Mouse (Mus musculus): ENCODE measurements around the gene Il6ra. TPM values are rescaled to one million over a fixed set of nuclear protein-coding genes. Genes with fewer than 3 reads are reported as not detected.
"Not testable (repeated sequence)": the region's sequence is repeated elsewhere in the genome, so short reads cannot be mapped to it uniquely, and the experiment has no call there.

Gene Il6ra
- total RNA-seq, 2 experiments from 2014 or later, result 3.1 to 4.2 TPM

DNA sequence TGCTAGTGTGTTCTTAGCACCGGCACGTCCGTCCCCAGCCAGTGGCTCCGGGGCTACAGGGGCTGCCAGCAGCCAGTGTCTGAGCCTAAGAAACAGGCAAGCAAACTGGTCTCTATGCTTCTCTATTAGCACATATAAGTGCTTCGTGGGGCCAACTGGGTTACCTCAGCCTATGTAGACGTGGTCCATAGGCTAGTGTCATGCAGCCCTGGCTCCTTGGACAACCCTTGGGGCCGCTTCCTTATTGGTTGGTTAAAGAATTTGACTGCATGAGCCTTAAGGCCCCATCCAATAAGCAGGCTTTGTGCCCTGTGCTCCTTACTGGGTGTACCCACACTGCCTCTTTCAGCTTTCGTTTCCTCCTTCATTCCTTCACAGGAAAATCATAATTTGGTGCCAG is 37.2 kb downstream of the Il6ra start:
- no peak for DNase-seq

DNA sequence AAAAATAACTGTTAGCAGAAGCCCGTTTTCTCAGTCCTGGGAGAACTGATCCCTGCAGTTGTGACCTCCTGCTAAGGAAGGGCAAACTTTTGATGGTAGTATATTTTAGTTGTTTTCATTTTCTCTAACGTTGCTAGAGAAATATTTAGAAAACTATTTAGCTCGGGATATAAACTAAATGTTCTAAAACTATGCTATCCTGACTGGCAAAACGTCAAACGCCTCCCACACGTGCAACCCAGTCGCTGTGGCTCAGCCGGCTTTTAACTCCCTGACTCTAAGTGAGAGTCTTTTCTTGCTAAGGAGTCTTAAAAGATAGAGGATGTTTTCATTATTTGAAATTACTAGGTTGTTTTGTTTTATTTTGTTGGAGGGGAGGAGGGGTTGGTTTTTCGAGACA is 38.0 kb downstream of the Il6ra start:
- no peak for DNase-seq

DNA sequence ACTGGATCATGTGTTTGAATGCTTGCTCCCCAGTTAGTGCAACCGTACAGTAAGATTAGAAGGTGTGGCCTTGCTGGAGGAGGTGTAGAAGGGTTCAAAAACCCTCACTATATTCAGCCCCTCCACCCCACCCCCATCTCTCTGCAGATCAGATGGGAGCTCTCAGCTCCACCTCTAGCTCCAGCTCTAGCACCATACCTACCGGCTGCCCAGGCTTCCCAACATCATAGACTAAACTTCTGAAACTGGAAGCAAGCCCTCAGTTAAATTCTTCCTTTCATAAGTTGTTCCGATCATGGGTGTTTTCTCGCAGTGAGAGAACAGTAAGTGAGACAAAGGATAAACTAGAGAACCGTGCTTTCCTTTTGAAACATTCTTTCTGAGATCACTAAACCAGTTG is 38.9 kb downstream of the Il6ra start:
- DNase-seq, result no peak

DNA sequence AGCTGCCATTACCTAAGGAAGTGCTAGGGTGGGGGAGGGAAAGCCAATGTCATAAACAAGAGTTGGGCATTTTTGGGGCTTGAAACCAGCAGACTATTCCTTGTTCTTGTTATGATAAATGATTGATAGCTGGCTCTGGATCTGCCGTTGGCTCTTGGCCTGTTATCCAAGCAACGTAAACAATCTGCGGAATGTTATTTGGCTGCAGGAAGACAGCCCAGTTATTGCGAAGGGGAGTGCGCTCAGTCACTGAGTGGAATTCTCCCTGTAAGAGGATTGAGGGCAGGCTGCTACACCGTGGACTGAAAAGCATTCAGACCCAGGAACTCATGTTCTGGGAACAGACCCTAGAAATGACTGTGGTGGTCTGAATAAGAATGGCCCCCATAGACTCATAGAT is 40.3 kb downstream of the Il6ra start:
- no peak for DNase-seq

DNA sequence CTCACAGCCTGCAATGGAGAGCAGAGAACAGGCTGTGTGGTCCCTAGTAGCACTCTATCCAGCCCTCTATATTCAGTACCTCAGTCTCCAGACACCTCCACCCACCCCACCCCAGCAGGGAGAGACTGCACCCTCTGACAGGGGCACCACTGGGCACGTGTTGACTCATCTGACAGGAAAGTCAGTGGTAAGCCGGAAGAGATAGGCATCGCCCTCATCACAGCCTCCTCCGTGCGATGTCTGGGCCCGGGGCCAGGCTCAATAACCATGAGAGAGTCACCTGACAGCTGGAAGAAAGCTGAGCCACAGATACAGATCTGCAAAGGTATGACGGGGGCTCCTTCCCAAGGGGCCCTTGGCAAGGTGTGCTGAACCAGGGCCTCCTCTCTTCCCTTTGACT is 40.8 kb downstream of the Il6ra start:
- peak; percentile 50 for DNase-seq

DNA sequence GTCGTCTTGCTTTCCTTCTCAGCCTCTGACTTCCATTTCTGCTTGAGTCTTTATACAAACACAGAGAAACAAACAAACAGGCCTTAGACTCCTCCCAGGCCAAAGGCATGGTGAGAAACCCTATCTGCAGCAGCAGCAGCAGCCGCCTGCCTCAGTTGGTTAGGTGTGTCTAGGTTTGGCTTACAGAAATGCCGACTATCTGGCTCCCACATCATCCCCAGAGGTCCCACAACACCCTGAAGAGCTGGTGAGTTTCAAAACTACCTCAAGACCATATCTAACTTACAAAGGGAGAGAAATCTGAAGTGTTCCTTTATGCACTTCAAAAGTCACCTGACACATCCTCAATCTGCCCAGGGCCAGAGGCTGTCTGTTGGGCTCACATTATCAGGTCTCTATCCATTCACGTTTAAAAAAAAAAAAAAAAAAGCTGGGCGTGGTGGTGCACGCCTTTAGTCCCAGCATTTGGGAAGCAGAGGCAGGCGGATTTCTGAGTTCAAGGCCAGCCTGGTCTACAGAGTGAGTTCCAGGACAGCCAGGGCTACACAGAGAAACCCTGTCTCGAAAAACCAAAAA is 41.6 kb downstream of the Il6ra start:
- no peak for DNase-seq

DNA sequence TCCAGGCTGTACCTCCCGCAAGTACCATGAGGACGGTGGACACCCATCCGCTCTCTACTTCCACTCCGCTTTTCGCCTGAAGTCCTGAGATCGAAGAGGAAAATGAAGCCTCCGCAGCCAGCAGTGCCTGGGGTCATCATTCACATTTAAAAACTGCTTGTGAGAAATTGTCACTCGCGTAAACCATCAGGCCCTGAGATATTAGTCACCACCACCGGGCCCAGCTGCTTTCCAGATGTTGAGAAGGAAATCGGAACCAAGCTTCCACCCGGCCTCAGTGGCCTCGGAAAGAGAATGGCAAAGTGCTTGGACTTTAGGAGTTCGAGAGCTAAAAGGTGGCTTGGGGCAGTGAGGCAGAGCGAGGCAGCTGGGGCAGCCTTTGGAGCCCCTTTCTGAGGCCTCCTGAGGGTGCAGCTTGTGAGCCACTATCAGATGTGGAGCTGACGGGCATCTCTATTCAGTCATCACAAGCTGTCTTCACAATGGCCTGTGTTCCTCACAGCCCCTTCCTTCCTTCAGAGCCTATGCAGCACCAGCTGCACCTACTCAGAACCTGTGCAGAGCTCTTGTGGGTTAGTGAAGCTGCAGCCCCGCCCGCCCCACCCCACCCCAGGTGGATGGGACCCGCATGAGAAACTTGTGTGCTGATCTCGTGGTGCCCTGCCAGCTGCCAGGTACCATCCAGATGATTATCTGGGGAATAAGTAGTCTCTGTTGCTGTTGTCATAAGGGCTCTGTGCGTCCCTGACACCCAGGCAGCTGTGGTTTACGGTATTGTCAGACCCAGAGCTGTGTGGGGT is 42.3 kb downstream of the Il6ra start:
- no peak for DNase-seq

DNA sequence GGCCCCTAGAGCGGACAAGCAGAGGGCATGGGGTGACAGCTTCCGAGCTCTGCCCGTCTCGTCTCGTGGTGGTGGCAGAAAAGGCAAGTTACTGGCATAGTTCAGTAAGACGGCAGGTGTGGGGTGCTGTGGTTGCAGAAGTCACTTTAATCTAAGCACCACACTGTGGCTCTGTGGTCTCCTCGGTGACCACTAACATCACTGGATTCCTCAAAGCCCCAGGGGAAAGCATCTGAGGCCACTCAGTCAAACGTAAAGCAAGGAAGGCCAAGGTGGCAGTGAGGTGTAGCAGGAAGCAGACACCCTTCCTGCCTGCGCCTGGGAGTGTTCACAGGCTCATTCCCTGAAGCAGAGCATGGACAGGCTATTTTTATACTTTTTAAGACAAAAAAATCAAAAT is 43.4 kb downstream of the Il6ra start:
- DNase-seq, result no peak

DNA sequence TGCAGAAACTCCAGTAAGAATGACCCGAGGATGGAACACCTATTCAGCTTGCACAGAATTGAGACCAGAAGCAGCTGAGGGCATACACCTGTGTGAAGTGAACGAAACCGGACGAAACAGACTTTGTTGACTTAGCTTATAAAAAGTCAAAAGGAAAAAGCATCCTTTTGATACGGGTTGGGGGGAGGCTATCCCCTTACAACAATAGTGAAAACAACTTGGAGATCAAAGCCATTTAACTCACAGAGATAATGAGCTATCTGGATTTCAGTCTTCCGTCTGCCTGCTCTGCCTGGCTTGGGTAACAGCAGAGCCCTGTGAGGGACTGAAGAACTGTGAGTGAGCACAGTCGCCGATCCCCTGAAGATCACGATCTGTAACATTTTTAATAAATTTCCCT is 44.0 kb downstream of the Il6ra start:
- DNase-seq, result no peak

DNA sequence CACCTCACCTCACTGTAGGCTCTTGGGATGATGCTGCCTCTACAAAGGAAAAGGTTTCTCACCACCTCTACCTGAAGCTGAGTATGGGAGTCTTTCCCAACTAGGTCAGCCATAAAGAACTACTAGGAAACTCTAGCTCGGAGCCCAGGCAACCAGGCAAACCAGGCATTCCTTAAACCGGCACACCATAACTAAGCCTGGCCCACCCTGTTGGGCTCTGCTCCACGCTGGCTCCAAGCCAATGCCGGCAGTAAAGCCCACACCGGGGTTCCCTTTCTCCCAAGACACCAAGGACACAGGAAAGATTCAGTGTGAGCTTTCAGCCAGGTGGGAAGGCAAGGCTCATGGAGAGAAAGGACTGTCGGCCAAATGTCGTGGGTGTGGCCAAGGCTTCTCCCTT is 44.6 kb downstream of the Il6ra start:
- no peak for DNase-seq

DNA sequence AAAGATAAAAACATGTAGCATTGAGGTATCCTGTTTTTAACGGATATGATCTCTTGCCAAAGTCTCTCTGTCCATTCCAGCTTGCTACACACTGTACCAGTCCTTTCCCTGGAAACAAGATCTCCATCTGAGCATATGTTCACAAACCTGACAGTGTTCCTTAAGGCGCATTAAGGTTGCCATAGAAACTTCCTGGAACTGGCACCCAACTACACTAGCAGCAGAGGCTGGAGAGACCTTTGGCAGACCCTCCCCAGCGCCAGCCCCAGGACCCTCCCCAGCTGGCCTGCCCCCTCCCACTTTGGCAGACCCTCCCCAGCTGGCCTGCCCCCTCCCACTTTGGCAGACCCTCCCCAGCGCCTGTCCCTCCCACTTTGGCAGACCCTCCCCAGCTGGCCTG is 45.3 kb downstream of the Il6ra start:
- no peak for DNase-seq

DNA sequence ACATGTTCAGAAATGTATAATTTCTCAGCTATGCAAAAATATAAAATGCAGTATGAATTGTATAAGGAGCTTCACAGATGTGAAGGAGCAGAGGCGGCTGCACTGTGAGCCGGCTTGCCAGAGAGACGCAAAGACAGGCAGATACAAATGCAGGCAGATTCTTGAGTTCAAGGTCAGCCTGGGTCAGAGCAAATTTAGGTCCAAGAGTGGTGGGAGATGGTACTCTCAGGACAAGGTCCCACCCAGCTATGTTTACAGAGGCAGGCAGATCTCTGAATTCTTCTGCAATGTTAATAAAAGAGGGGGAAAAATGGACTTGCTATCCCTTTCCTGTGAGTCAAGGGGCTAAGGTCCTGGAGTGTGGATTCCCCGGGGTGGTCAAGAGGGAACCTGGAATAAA is 47.2 kb downstream of the Il6ra start:
- DNase-seq, result no peak

DNA sequence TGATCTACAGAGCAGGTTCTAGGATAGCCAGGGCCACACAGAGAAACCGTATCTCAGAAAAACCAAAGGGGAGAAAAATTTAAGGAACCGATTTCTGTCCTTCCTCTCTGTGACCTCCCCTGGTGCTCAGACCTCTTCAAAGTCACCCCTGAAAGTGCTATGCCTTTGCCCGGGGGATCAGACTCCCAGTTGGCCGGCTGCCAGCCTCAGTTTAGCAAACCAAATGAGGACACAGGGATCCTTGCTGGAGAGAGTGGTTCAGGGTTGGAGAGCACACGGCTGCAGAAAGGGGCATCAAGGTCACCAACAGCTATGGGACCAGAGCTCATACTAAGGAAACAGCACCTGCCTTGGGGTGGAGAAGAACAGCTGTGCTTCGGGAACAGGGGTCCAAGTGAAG is 48.0 kb downstream of the Il6ra start:
- DNase-seq, result no peak

DNA sequence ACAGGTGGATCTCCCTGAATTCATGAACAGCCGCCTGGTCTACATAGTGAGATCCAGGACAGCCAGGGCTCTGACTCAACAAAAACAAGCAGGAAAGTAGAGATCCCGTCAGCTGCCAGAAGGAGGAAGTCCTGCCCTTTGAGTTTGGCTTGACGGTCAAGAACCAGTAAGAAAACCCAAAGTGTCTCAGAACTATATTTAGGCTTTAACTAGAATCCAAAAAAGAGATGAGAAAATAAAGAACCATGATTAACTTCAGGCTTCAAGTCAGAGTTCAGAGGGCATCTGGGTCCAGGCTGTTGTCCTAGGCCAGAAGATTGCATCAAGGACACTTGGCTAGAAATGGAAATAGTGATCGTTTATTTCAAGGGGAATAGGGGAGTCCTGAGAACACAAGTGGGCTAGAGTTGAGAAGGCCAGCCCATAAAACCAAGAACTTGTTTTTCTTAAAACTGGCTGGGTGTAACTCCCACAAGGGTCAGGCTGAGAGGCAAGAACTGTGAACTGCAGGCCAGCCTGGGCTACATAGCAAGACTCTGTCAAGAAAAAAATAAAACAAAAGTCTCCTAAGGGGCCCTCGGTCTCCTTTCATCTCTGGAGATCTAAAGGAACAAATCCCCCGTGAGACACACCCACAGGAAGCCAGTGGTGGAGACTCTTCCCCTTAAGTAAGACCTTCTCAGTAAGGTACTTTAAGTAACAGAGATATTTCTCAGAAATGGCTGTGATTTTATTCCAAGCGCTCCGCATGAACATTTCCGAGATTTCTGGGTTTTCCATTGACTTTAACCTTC is 49.1 kb downstream of the Il6ra start:
- DNase-seq, result peak; percentile 56

DNA sequence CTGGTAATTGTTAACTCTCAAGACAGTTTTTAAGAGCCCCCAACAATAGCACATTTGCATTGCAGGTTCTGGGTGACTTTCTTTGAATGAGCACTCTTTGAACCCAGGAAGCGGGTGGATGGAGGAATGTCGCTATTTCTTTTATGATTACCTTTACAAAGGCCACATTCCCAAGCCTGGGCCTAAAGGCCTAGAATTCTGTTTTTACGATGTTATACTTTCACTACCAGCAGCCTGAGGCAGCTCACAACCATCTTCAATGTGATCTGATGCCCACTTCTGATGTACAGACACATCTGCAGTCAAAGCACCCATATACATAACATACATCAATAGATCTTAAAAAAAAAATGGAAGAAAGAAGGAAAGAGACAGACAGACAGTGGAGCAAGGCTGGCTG is 49.7 kb downstream of the Il6ra start:
- DNase-seq, result not testable (repeated sequence)

DNA sequence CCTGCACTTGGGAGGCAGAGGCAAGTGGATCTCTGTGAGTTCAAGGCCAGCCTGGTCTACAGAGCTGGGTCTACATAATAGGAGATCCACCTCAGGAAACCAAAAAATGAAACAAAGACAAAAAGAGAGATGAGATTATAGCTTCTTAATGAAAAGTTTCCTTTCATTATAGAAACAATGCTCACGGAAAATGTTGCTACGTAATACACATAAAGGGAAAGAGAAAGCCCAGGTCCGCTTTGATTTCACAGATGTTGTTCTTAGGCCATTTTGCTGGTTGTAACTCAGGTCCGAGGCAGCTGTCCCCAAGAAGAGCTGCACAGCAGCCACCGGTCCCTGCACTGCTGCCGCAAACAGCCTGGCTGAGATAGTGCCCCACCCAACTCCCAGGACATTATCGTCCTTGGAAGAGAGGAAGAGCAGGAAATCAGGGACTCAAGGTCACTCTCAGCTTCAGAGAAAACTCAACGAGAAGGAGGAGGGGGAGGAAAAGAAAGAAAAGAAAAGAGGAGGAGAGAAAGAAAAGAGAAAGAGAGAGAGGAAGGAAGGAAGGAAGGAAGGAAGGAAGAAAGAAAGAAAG is 50.7 kb downstream of the Il6ra start:
- DNase-seq, result no peak

DNA sequence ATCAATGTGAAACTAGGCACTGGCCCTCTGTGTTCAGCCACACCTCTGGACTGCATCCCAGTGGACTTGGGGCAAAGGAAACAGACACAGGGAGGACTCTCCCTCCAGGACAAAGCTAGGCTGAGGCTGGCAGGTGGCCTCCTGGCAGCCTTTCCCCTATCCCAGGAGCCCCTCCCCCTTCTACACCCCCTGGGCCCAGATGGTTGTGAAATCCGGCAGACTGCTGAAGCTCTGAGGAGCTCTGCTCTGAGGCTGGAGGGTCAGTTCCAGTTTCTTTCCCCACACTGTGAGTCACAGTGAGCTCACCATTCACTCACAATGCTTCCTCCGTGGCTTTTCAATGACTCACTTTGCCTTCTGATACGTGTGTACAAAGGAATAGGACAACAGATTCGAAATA is 51.9 kb downstream of the Il6ra start:
- peak; percentile 86 for DNase-seq

DNA sequence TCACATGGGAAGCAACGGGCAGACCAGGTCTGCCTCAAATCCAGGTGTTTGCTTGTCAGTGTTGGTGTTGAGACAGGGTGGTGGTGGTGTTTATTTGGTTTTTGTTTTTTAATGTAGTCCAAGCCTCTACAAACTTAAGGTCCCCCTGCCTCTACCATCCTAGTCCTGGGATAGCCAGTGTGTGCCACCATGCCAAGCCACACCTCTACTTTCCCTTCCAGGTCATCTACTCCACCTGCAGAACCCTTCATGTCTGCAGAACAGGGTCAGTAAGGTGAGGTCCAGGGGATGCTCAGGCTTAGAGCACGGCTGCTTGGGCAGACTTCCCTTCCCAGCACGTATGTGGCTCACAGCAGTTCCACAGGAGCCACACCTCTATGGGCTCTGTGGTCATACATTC is 52.7 kb downstream of the Il6ra start:
- no peak for DNase-seq

DNA sequence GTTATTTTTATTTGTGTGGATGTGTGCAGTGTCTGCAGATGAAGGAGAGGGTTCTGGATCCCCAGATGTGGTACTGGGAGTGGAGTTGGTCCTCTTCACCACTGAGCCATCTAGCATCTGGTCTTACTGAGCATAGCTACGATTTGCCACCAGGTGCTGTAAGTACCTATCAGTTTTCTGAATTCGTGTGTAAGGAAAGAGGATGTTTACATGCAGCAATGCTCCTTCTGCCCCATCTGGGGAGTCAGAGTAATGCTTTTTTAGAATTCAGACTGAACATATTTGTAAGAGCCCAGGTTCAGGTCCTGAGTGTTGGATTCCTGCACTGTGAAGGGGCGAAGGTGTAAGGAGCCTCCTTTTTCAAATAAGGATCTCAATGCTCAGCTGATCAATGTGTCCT is 53.1 kb downstream of the Il6ra start:
- DNase-seq, result no peak

DNA sequence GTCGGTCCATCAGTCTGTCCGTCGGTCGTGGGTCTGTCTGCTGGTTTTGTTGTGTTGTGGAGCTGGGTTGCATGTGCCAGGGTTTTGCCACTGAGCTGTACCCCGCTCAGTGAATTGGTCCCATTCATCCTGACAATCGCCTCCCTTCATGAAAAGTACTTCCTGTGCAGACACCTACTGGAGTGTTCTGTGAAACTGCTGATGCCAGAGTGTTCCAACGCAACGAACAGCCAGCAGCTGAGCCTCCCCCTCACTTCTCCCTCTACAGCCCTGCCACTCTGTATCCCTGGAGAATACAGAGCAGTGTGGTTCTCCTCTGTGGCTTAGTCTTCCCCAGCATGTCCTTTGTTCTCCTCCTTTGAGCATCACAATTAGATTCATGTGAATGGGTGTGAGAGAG is 54.1 kb downstream of the Il6ra start:
- no peak for DNase-seq

DNA sequence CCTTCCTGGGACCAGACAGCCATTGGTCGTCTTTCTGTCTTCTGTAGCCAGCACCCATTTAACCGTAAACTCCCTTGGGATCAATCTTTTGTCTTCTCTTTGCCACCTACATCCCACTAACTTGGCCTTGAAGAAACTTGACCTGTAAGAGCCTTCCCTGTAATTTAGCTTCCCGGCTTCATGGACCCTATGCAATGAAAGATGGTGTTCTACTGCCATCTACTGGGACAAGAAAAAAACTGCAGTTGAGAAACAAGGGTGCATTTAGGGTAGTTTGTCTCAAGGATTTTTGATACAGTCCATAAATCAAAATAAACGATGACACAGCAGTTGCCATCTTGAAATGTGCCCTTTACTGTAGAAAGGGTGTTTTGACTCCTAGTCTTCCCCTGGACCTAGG is 54.9 kb downstream of the Il6ra start:
- DNase-seq, result no peak

DNA sequence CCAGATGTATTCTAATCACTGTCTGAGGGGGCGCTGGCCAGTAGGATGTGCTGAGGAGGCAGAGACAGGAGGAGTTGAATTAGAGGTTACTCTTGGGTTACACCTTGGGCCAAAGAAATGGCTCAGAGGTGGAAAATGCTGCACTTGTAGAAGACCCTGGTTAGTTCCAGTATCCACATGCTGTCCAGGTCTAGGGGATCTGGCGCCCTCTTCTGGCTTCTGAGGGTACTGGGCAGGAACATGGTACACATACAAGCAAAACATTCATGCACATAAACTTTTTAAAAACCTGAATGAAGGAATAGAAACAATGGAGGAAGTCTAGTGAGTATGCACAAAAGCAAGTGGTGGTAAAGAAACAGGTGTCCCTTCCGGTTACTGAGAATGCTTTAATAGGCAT is 55.6 kb downstream of the Il6ra start:
- no peak for DNase-seq

DNA sequence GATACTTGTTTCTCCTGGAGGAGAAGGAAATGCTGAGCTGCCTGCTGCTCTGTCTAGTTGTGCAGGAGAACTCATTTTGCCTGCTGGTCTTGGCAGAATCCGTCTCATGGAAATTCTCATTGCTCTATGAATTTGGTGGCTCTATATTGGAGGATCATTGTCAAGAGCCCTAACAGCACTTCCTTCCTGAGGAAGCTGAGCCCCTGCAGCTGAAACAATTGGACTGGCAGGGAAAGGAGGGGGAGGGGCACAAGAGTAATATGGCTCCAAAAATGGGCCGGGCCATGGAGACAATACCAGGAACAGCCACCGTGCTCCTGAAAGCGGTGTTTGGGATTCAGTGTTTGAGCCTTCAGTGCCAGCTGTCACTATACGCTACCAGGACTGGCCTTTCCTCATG is 59.2 kb downstream of the Il6ra start:
- peak; percentile 44 for DNase-seq
